Mouse (Mus musculus) forebrain, embryonic 11.5 days (tissue): ENCODE measurements at regions not wholly inside any gene's neighbourhood (a gene's known extent, or its start where the extent isn't known, plus 50 kb on each side); places are given as distances from the start of the nearest gene placed in this dataset.

Experiments
- ATAC-seq: fragments of 200-750 bp; cut with Nextera tagmentation; replicated peaks from 2 replicates; pipeline ENCODE4 v1.8.0; 2017; ENCODE audit warnings: moderate TSS enrichment; ENCODE audit not compliant: low FRiP score
- DNase-seq: peaks from one replicate; pipeline ENCODE4 v3.0.0-alpha.2; 2017; ENCODE audit warnings: low spot score
- H3K27ac ChIP-seq: fragments of 300-500 bp; sonication (generic); 2 replicates; pipeline ENCODE4 v1.5.1; 2014; ENCODE audit warnings: low read depth, low read length
- H3K27me3 ChIP-seq: fragments of 300-500 bp; sonication (generic); 2 replicates; pipeline ENCODE4 v1.6.1; 2014; ENCODE audit warnings: mild to moderate bottlenecking, low read length, mixed read lengths; ENCODE audit not compliant: control insufficient read depth, insufficient read depth
- H3K36me3 ChIP-seq: fragments of 300-500 bp; sonication (generic); 2 replicates; pipeline ENCODE4 v1.6.1; 2014; ENCODE audit warnings: mild to moderate bottlenecking, low read length, moderate library complexity, mixed read lengths; ENCODE audit not compliant: control insufficient read depth, insufficient read depth
- H3K4me1 ChIP-seq: fragments of 300-500 bp; sonication (generic); replicated peaks from 2 replicates; pipeline ENCODE4 v1.6.1; 2014; ENCODE audit warnings: low read length, mixed read lengths; ENCODE audit not compliant: control insufficient read depth, insufficient read depth
- H3K4me2 ChIP-seq: fragments of 300-500 bp; sonication (generic); 2 replicates; pipeline ENCODE4 v1.6.1; 2014; ENCODE audit warnings: low read depth, mild to moderate bottlenecking, low read length, moderate library complexity, mixed read lengths; ENCODE audit not compliant: severe bottlenecking
- H3K4me3 ChIP-seq: fragments of 300-500 bp; sonication (generic); 2 replicates; pipeline ENCODE4 v1.5.1; 2014; ENCODE audit warnings: low read depth, low read length
- H3K9ac ChIP-seq: fragments of 300-500 bp; sonication (generic); 2 replicates; pipeline ENCODE4 v1.6.1; 2014; ENCODE audit warnings: low read length
- H3K9me3 ChIP-seq: fragments of 300-500 bp; sonication (generic); 2 replicates; pipeline ENCODE4 v1.6.1; 2016; ENCODE audit warnings: low read length, mixed read lengths; ENCODE audit not compliant: control insufficient read depth
- WGBS: fragments of 180-500 bp; shearing (Covaris S2); extraction: QIAGEN DNeasy Blood & Tissue Kit; methylation state at CpG from one replicate; pipeline ENCODE4 v1.1.7; 2014; 5-methylcytosine and 5-hydroxymethylcytosine counted together

DNA sequence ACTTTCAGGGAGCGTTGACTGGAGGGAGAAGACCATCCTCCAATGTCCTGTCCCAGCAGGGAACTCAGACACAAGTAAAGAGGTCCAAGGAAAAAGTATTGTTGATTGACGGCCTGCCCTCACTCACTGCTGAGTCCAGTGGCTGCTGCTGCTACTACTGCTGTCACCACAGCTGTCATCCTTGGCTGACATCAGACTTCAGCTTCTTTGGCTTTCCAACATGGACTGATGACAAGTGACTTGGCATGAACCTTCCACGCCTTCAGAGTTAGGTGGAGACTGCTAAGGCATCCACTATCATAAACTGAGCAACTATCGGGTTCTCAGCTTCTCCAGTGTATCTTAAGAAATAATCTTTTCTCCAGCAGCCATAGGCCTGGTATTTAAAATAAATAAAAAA is 595.9 kb upstream of the Adamts9 start:
- H3K9me3 ChIP-seq: no peaks in the 10 kb centered on the region
- no peaks in the 10 kb centered on the region; the same call in 1 of the 2 replicates for H3K4me1 ChIP-seq
- DNase-seq: no peak
- no peak overlapping the region for H3K4me2 ChIP-seq
- H3K4me3 ChIP-seq: no peak overlapping the region
- H3K9ac ChIP-seq: no peak overlapping the region
- WGBS: 88% methylated on average over 4 of the region's 4 CpGs
- no peaks in the 10 kb centered on the region for H3K36me3 ChIP-seq
- no peaks in the 10 kb centered on the region for H3K27me3 ChIP-seq
- no peak for ATAC-seq
- H3K27ac ChIP-seq: no peak overlapping the region

- Histone ChIP-seq H3K9ac (no peak overlapping the region), H3K36me3 (no peaks in the 10 kb centered on the region), H3K4me3 (no peak overlapping the region), H3K27me3 (no peaks in the 10 kb centered on the region), H3K4me2 (no peak overlapping the region), H3K27ac (no peak overlapping the region), H3K9me3 (no peaks in the 10 kb centered on the region), H3K4me1 (no peaks in the 10 kb centered on the region)
- DNase-seq: no peak
- 90% methylated on average over 1 of the region's 1 CpGs for WGBS
- no peak for ATAC-seq
These were observed 594.7 kb upstream of the Adamts9 start for GRCm38 (mm10) chr6:93537971-93538370.

DNA sequence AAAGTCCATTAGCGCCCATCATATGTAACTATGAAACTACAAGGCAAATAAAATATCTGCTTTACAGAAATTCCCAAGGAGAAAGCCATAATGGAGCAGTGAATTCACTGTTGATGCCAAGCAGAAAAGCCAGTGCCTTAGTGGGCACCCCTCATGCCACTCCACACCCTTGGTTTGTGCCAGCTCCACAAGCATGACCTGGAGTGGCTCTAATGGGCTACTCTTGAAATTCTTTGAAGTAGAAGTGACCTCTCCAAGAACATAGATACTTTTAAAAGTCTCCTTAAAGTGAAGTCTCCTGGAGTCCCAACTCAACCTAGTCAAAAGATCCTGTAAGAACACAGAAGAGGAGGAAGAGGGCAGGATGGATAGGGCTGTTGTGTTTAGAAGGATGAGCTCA is 593.8 kb upstream of the Adamts9 start:
- no peaks in the 10 kb centered on the region for H3K27me3 ChIP-seq
- H3K4me1 ChIP-seq: no peaks in the 10 kb centered on the region
- no peak for DNase-seq
- no peak overlapping the region for H3K4me2 ChIP-seq
- 97% methylated on average over 1 of the region's 1 CpGs for WGBS
- H3K4me3 ChIP-seq: no peak overlapping the region
- ATAC-seq: no peak
- H3K36me3 ChIP-seq: no peaks in the 10 kb centered on the region
- no peak overlapping the region for H3K9ac ChIP-seq
- no peaks in the 10 kb centered on the region for H3K9me3 ChIP-seq
- no peak overlapping the region for H3K27ac ChIP-seq

- Histone ChIP-seq H3K9me3 (no peaks in the 10 kb centered on the region), H3K9ac (no peak overlapping the region), H3K27me3 (no peaks in the 10 kb centered on the region), H3K4me2 (no peak overlapping the region), H3K36me3 (no peaks in the 10 kb centered on the region), H3K4me1 (no peaks in the 10 kb centered on the region), H3K4me3 (no peak overlapping the region), H3K27ac (no peak overlapping the region)
- WGBS: 94% methylated on average over 2 of the region's 2 CpGs
- ATAC-seq (no peak), DNase-seq (no peak)
These were observed 570.5 kb upstream of the Adamts9 start for GRCm38 (mm10) chr6:93513818-93514217.

- H3K4me3 ChIP-seq: no peak overlapping the region
- DNase-seq (no peak), ATAC-seq (no peak)
- H3K27ac ChIP-seq: no peak overlapping the region
- no peaks in the 10 kb centered on the region for H3K4me1 ChIP-seq
- no peaks in the 10 kb centered on the region for H3K27me3 ChIP-seq
- no peaks in the 10 kb centered on the region for H3K9me3 ChIP-seq
- H3K36me3 ChIP-seq: no peaks in the 10 kb centered on the region
- no peak overlapping the region for H3K9ac ChIP-seq
- 52% methylated on average over 1 of the region's 1 CpGs for WGBS
- H3K4me2 ChIP-seq: no peak overlapping the region
These were observed 566.6 kb upstream of the Adamts9 start for GRCm38 (mm10) chr6:93509857-93510256.

DNA sequence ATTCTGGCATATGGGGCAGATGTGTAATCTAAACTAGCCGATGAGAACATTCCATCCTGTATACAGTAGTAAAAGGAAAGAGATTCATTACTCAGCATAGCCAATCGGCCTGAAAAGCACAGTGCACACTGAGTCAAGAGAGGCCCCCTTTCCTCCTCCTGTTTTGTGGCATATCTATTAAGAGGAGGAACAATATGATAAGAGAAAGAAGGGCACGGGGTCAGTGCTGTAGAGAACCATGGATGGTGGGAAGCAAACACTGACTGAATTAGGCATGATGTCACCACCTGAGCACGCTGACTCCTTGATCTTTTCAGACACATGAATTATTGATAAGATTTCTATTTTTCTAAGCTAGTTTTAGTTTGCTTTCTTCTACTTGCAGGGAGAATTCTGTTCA is 554.5 kb upstream of the Adamts9 start:
- no peak overlapping the region for H3K4me3 ChIP-seq
- H3K9ac ChIP-seq: no peak overlapping the region
- H3K9me3 ChIP-seq: no peaks in the 10 kb centered on the region
- H3K27me3 ChIP-seq: no peaks in the 10 kb centered on the region
- no peaks in the 10 kb centered on the region for H3K4me1 ChIP-seq
- no peak overlapping the region for H3K27ac ChIP-seq
- DNase-seq (no peak), ATAC-seq (no peak)
- WGBS: 78% methylated on average over 4 of the region's 4 CpGs
- no peaks in the 10 kb centered on the region for H3K36me3 ChIP-seq
- no peak overlapping the region for H3K4me2 ChIP-seq

- 87% methylated on average over 2 of the region's 2 CpGs for WGBS
These were observed 545.2 kb upstream of the Adamts9 start for GRCm38 (mm10) chr6:93488441-93488955.

GRCm38 (mm10) chr6:93478521-93478920 is 535.2 kb upstream of the Adamts9 start:
- no peaks in the 10 kb centered on the region for H3K27me3 ChIP-seq
- H3K9ac ChIP-seq: no peak overlapping the region
- H3K36me3 ChIP-seq: no peaks in the 10 kb centered on the region
- H3K27ac ChIP-seq: no peak overlapping the region
- no peak overlapping the region for H3K4me2 ChIP-seq
- WGBS: 78% methylated on average over 2 of the region's 2 CpGs
- H3K4me1 ChIP-seq: no peaks in the 10 kb centered on the region
- ATAC-seq: no peak
- H3K9me3 ChIP-seq: no peaks in the 10 kb centered on the region
- no peak for DNase-seq
- H3K4me3 ChIP-seq: no peak overlapping the region

More at GRCm38 (mm10) chr6:93488441-93488955, 545.2 kb upstream of the Adamts9 start:
- Histone ChIP-seq H3K4me1 (no peaks in the 10 kb centered on the region), H3K27ac (no peak overlapping the region), H3K27me3 (no peaks in the 10 kb centered on the region), H3K4me2 (no peak overlapping the region), H3K9ac (no peak overlapping the region), H3K4me3 (no peak overlapping the region), H3K36me3 (no peaks in the 10 kb centered on the region), H3K9me3 (no peaks in the 10 kb centered on the region)
- DNase-seq (no peak), ATAC-seq (no peak)

DNA sequence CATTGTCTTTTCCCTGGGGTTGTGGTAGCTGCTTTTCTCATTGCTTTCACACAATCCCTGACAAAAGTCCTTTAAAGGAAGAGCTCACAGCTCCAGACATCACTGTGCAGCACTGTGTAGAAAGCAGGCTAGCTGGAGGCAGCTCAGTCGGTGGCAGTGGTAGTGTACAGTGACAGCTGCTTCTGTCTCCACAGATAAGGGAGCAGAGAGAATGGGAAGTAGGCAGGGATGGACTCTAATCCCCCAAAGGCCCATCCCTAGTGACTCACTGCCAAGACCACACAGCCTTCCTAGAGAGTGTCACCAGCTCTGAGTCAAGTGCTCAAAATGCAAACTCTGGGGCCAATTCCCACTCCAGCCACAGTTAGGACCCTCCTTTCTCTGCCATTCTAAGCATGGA is 531.7 kb upstream of the Adamts9 start:
- H3K4me2 ChIP-seq: no peak overlapping the region
- H3K36me3 ChIP-seq: no peaks in the 10 kb centered on the region
- no peaks in the 10 kb centered on the region for H3K9me3 ChIP-seq
- no peak overlapping the region for H3K9ac ChIP-seq
- H3K4me3 ChIP-seq: no peak overlapping the region
- H3K27ac ChIP-seq: no peak overlapping the region
- DNase-seq (no peak), ATAC-seq (no peak)
- no peaks in the 10 kb centered on the region for H3K27me3 ChIP-seq
- 43% methylated on average over 1 of the region's 1 CpGs for WGBS
- H3K4me1 ChIP-seq: no peaks in the 10 kb centered on the region
